Mouse (Mus musculus): ENCODE results near the gene Pik3r5. TPM values are rescaled to one million over a fixed set of nuclear protein-coding genes. Genes with fewer than 3 reads are reported as not detected.

Gene Pik3r5
- total and polyA plus RNA-seq, 2 experiments: 0.28 to 0.77 TPM

DNA sequence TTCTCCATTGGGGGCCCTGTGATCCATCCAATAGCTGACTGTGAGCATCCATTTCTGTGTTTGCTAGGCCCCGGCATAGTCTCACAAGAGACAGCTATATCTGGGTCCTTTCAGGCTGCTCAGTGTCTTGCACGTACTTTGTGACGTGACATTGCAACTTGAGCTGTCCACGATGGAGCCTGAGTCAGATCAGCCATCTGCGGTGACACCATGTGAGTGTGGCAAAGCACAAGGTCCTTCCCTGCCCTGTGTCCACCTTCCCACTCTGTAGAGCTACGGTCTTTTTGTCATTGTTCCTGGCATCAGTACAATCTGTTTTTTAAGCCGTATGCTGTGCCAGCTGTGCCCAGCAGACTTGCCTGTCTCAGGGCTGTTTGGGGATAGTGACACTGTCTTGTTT is 75.3 kb downstream of the Pik3r5 start:
- TF ChIP-seq POLR2A (IDR thresholded peaks at IDR 0.05; ENCODE audit: extremely low read depth, insufficient read depth, low read length): no peak
- no peak for TF ChIP-seq CTCF (IDR thresholded peaks at IDR 0.05; ENCODE audit: low read depth, low read length)
- Histone ChIP-seq H3K4me3 (ENCODE audit: insufficient read depth, low read depth, low read length) (no peak overlapping the region), H3K36me3 (ENCODE audit: control insufficient read depth, insufficient read depth, low read length) (no peaks in the 10 kb centered on the region), H3K9ac (ENCODE audit: low read depth, low read length) (no peak overlapping the region), H3K27me3 (ENCODE audit: control insufficient read depth, insufficient read depth, low read length) (no peaks in the 10 kb centered on the region), H3K4me1 (ENCODE audit: control insufficient read depth, insufficient read depth, low read length) (no peaks in the 10 kb centered on the region), H3K79me2 (ENCODE audit: control insufficient read depth, insufficient read depth, low read length) (no peaks in the 10 kb centered on the region), H3K27ac (replicated peaks; ENCODE audit: insufficient read depth, low read depth, low read length) (no peak overlapping the region)
- WGBS: 92% methylated on average over 7 of the region's 7 CpGs
- no peak for DNase-seq (ENCODE audit: extremely low read depth, low read depth, low spot score)

DNA sequence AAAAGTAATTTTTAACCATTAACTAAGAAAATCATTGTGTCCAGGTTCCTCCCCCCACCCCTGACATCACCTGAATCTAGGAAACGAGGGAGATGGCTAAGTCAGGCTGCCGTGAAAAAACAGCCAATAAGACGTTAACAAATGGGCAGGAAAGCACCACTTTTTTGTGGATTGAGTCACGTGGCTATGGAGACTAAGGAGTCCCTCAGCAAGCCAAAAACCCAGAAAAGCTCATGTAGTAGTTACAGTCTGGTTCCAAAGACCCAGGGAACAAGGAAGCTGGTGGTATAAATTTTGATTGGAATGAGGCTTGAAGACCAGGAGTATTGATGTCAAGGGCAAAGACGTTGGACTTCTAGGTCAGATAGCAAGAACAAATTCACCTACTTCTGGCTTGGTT is 76.7 kb downstream of the Pik3r5 start:
- WGBS: 68% methylated on average over 5 of the region's 5 CpGs
- TF ChIP-seq CTCF (IDR thresholded peaks at IDR 0.05; ENCODE audit: low read depth, low read length) (no peak), POLR2A (IDR thresholded peaks at IDR 0.05; ENCODE audit: extremely low read depth, insufficient read depth, low read length) (no peak)
- Histone ChIP-seq H3K9ac (ENCODE audit: low read depth, low read length) (no peak overlapping the region), H3K27me3 (ENCODE audit: control insufficient read depth, insufficient read depth, low read length) (no peaks in the 10 kb centered on the region), H3K79me2 (ENCODE audit: control insufficient read depth, insufficient read depth, low read length) (no peaks in the 10 kb centered on the region), H3K4me1 (ENCODE audit: control insufficient read depth, insufficient read depth, low read length) (no peaks in the 10 kb centered on the region), H3K27ac (replicated peaks; ENCODE audit: insufficient read depth, low read depth, low read length) (no peak overlapping the region), H3K36me3 (ENCODE audit: control insufficient read depth, insufficient read depth, low read length) (no peaks in the 10 kb centered on the region), H3K4me3 (ENCODE audit: insufficient read depth, low read depth, low read length) (no peak overlapping the region)
- no peak for DNase-seq (ENCODE audit: extremely low read depth, low read depth, low spot score)

DNA sequence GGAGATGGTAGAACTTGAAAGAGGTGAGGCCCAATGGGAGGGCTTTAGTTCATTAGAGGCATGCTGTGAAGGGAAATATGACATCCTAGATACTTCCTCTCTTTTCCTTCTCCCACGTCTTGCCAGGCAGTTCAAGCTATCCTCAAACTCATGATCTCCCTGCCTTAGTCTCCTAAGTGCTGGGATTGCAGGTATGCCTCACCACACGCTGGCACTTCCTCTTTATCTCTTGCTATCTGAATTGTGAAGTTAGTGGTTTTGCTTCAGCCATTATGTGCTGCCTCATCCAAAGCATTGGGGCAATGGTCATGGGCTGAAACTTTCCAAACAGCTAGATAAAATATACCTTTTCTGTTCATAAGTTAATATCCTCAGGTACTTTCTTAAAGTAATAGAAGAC is 77.3 kb downstream of the Pik3r5 start:
- no peak for DNase-seq (ENCODE audit: extremely low read depth, low read depth, low spot score)

DNA sequence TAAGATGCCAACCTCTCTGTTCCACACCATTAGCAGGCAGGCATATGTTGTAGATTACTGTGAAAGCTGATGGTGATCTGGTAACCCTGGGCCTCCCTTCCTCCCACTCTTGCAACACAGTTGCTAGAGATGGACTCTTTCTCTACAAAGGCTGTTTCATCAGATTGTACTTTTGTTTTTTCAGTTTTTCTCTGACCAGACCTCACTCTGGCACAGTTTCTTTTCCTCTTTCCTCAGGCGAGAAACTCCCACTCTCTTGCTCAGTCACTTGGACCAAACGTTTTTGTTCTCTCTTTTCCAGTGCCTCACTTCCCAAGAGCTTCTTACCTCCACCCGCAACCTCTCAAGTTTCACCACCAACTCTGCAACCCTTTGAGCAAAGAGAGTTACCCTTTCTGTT is 82.0 kb downstream of the Pik3r5 start:
- no peak overlapping the region for H3K9ac ChIP-seq (ENCODE audit: low read depth, low read length)
- no peaks in the 10 kb centered on the region for H3K4me1 ChIP-seq (ENCODE audit: control insufficient read depth, insufficient read depth, low read length)
- no peak overlapping the region for H3K4me3 ChIP-seq (ENCODE audit: insufficient read depth, low read depth, low read length)
- TF ChIP-seq POLR2A (IDR thresholded peaks at IDR 0.05; ENCODE audit: extremely low read depth, insufficient read depth, low read length) (no peak), CTCF (IDR thresholded peaks at IDR 0.05; ENCODE audit: low read depth, low read length) (no peak)
- peak; percentile 13 for DNase-seq (ENCODE audit: extremely low read depth, low read depth, low spot score)
- no peaks in the 10 kb centered on the region; the same call in 1 of the 2 replicates for H3K27me3 ChIP-seq (ENCODE audit: control insufficient read depth, insufficient read depth, low read length)
- H3K79me2 ChIP-seq (ENCODE audit: control insufficient read depth, insufficient read depth, low read length): no peaks in the 10 kb centered on the region
- no peak overlapping the region for H3K27ac ChIP-seq (replicated peaks; ENCODE audit: insufficient read depth, low read depth, low read length)
- H3K36me3 ChIP-seq (ENCODE audit: control insufficient read depth, insufficient read depth, low read length): no peaks in the 10 kb centered on the region
- WGBS: 50% methylated on average over 3 of the region's 3 CpGs

More for the DNA sequence above, 77.3 kb downstream of the Pik3r5 start:
- H3K27me3 ChIP-seq (ENCODE audit: control insufficient read depth, insufficient read depth, low read length): no peaks in the 10 kb centered on the region
- 74% methylated on average over 2 of the region's 2 CpGs for WGBS
- H3K9ac ChIP-seq (ENCODE audit: low read depth, low read length): no peak overlapping the region
- TF ChIP-seq POLR2A (IDR thresholded peaks at IDR 0.05; ENCODE audit: extremely low read depth, insufficient read depth, low read length) (no peak), CTCF (IDR thresholded peaks at IDR 0.05; ENCODE audit: low read depth, low read length) (no peak)
- no peaks in the 10 kb centered on the region for H3K79me2 ChIP-seq (ENCODE audit: control insufficient read depth, insufficient read depth, low read length)
- no peak overlapping the region for H3K27ac ChIP-seq (replicated peaks; ENCODE audit: insufficient read depth, low read depth, low read length)
- H3K36me3 ChIP-seq (ENCODE audit: control insufficient read depth, insufficient read depth, low read length): no peaks in the 10 kb centered on the region
- no peaks in the 10 kb centered on the region for H3K4me1 ChIP-seq (ENCODE audit: control insufficient read depth, insufficient read depth, low read length)
- no peak overlapping the region for H3K4me3 ChIP-seq (ENCODE audit: insufficient read depth, low read depth, low read length)

DNA sequence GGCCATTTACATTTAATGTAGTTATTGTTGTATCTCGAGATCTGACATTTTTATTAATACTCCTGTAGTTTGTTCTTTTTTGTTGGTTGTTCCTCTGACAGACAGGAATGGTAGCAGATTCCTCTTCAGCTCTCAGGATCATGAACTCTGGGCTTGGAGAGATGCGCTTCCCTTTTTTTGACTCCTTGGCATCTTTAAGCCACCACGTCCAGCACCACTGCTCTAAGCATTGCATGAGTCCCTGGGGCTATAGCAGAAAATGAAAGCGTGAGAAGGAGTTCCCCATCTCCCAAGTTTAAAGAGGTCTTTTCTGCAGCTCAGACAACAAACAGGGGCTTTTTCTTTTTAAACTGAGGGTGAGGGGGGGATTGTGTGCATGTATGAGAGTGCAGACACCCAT is 87.4 kb downstream of the Pik3r5 start:
- no peak overlapping the region for H3K27ac ChIP-seq (replicated peaks; ENCODE audit: insufficient read depth, low read depth, low read length)
- no peak for DNase-seq (ENCODE audit: extremely low read depth, low read depth, low spot score)
- H3K27me3 ChIP-seq (ENCODE audit: control insufficient read depth, insufficient read depth, low read length): no peaks in the 10 kb centered on the region; the same call in 1 of the 2 replicates
- H3K36me3 ChIP-seq (ENCODE audit: control insufficient read depth, insufficient read depth, low read length): no peaks in the 10 kb centered on the region
- H3K4me1 ChIP-seq (ENCODE audit: control insufficient read depth, insufficient read depth, low read length): no peaks in the 10 kb centered on the region
- H3K79me2 ChIP-seq (ENCODE audit: control insufficient read depth, insufficient read depth, low read length): no peaks in the 10 kb centered on the region
- TF ChIP-seq CTCF (IDR thresholded peaks at IDR 0.05; ENCODE audit: low read depth, low read length) (no peak), POLR2A (IDR thresholded peaks at IDR 0.05; ENCODE audit: extremely low read depth, insufficient read depth, low read length) (no peak)
- H3K4me3 ChIP-seq (ENCODE audit: insufficient read depth, low read depth, low read length): no peak overlapping the region
- no peak overlapping the region for H3K9ac ChIP-seq (ENCODE audit: low read depth, low read length)
- 93% methylated on average over 4 of the region's 4 CpGs for WGBS

DNA sequence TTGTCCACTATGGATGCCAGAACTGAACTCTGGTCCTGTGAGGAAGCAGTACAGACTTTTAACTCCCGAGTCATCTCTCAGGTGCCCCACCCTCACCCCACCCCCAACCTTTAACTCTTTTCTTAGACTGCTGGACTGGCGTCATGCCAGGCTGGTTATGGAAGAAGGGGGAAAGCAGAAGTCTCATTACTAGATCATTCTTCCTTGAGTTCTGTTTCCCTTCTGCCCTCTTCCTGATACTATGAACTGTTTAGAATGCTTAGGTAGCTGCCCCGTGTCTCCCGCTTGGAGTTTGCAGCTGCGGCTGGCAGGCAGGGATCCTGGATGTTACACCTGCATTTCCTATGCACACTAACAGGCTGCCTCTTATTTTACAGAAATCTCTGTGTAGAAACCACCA is 87.9 kb downstream of the Pik3r5 start:
- Histone ChIP-seq H3K9ac (ENCODE audit: low read depth, low read length) (no peak overlapping the region), H3K4me3 (ENCODE audit: insufficient read depth, low read depth, low read length) (no peak overlapping the region), H3K27ac (replicated peaks; ENCODE audit: insufficient read depth, low read depth, low read length) (no peak overlapping the region), H3K4me1 (ENCODE audit: control insufficient read depth, insufficient read depth, low read length) (no peaks in the 10 kb centered on the region), H3K79me2 (ENCODE audit: control insufficient read depth, insufficient read depth, low read length) (no peaks in the 10 kb centered on the region), H3K36me3 (ENCODE audit: control insufficient read depth, insufficient read depth, low read length) (no peaks in the 10 kb centered on the region), H3K27me3 (ENCODE audit: control insufficient read depth, insufficient read depth, low read length) (no peaks in the 10 kb centered on the region; the same call in 1 of the 2 replicates)
- WGBS: 86% methylated on average over 5 of the region's 5 CpGs
- TF ChIP-seq POLR2A (IDR thresholded peaks at IDR 0.05; ENCODE audit: extremely low read depth, insufficient read depth, low read length) (no peak), CTCF (IDR thresholded peaks at IDR 0.05; ENCODE audit: low read depth, low read length) (no peak)
- DNase-seq (ENCODE audit: extremely low read depth, low read depth, low spot score): no peak
